Mouse (Mus musculus) embryonic facial prominence, embryonic 12.5 days (tissue): Measurements from ENCODE around the gene Gprin2. TPM values are rescaled to one million over a fixed set of nuclear protein-coding genes. Genes with fewer than 3 reads are reported as not detected.
A peak's percentile ranks its signal among the peaks of the same experiment; 100 is the strongest.

ENCODE experiments used
- ATAC-seq: fragments of 200-750 bp; cut with Nextera tagmentation; 2 replicates; pipeline ENCODE4 v1.8.0; 2017; ENCODE audit not compliant: insufficient number of reproducible peaks, insufficient read depth, low FRiP score, low TSS enrichment
- H3K27ac ChIP-seq: fragments of 300-500 bp; sonication (generic); 2 replicates; pipeline ENCODE4 v1.5.1; 2016; ENCODE audit warnings: mild to moderate bottlenecking
- H3K27me3 ChIP-seq: fragments of 300-500 bp; sonication (generic); 2 replicates; pipeline ENCODE4 v1.6.1; 2016; ENCODE audit warnings: mild to moderate bottlenecking, moderate library complexity
- H3K36me3 ChIP-seq: fragments of 300-500 bp; sonication (generic); 2 replicates; pipeline ENCODE4 v1.6.1; 2016; ENCODE audit warnings: mild to moderate bottlenecking
- H3K4me1 ChIP-seq: fragments of 300-500 bp; sonication (generic); 2 replicates; pipeline ENCODE4 v1.6.1; 2016
- H3K4me2 ChIP-seq: fragments of 300-500 bp; sonication (generic); replicated peaks from 2 replicates; pipeline ENCODE4 v1.6.1; 2016; ENCODE audit warnings: mild to moderate bottlenecking, moderate library complexity
- H3K4me3 ChIP-seq: fragments of 300-500 bp; sonication (generic); 2 replicates; pipeline ENCODE4 v1.5.1; 2016; ENCODE audit warnings: mild to moderate bottlenecking
- H3K9ac ChIP-seq: fragments of 300-500 bp; sonication (generic); 2 replicates; pipeline ENCODE4 v1.6.1; 2016; ENCODE audit warnings: mild to moderate bottlenecking, moderate library complexity
- H3K9me3 ChIP-seq: fragments of 300-500 bp; sonication (generic); 2 replicates; pipeline ENCODE4 v1.6.1; 2016; ENCODE audit warnings: mild to moderate bottlenecking, moderate library complexity
- WGBS: fragments of 180-500 bp; shearing (Covaris S2); methylation state at CpG from one replicate; pipeline ENCODE4 v1.1.7; 2016; 5-methylcytosine and 5-hydroxymethylcytosine counted together
- polyA plus RNA-seq: library from polyadenylated mRNA; unstranded; fragments of >200 nt; fragmentation: Nextera tagmentation; extraction: Ambion mirVana; gene quantifications from 2 replicates; pipeline ENCODE4 v1.2.1, GENCODE M21; 2016

Gene Gprin2
- polyA plus RNA-seq, 1 experiment from 2014 or later = 1.9 TPM

GRCm38 (mm10) chr14:34196706-34197105, 4.7 kb downstream of the Gprin2 start:
- no peak overlapping the region for H3K9ac ChIP-seq
- H3K9me3 ChIP-seq = no peaks in the 10 kb centered on the region
- H3K4me1 ChIP-seq = peaks cover 15% of the 10 kb centered on the region
- H3K27ac ChIP-seq = 0 out of 2 replicates have a peak overlapping the region, but pooled peaks have one; percentile 9
- no peak overlapping the region for H3K4me3 ChIP-seq
- no peak for ATAC-seq
- peaks cover 7% of the 10 kb centered on the region; the same call in 1 of the 2 replicates for H3K27me3 ChIP-seq
- H3K36me3 ChIP-seq = 0 out of 2 replicates have a peak, but pooled peaks cover 3% of the 10 kb centered on the region
- H3K4me2 ChIP-seq = no peak overlapping the region
- 45% methylated on average over 4 of the region's 4 CpGs for WGBS

- Histone ChIP-seq H3K27ac (no peak overlapping the region), H3K36me3 (0 out of 2 replicates have a peak, but pooled peaks cover 3% of the 10 kb centered on the region), H3K9me3 (no peaks in the 10 kb centered on the region), H3K27me3 (peaks cover 4% of the 10 kb centered on the region; the same call in 1 of the 2 replicates), H3K9ac (no peak overlapping the region), H3K4me2 (no peak overlapping the region), H3K4me3 (no peak overlapping the region), H3K4me1 (peaks cover 13% of the 10 kb centered on the region)
- WGBS = 89% methylated on average over 15 of the region's 15 CpGs
- ATAC-seq = no peak
Observed at GRCm38 (mm10) chr14:34195466-34195865, 6.0 kb downstream of the Gprin2 start.

GRCm38 (mm10) chr14:34193879-34194278, 7.6 kb downstream of the Gprin2 start:
- H3K9ac ChIP-seq = no peak overlapping the region
- ATAC-seq = no peak
- H3K4me2 ChIP-seq = no peak overlapping the region
- peaks cover 9% of the 10 kb centered on the region; the same call in 1 of the 2 replicates for H3K4me1 ChIP-seq
- WGBS = 69% methylated on average over 4 of the region's 4 CpGs
- no peak overlapping the region for H3K27ac ChIP-seq
- no peaks in the 10 kb centered on the region for H3K27me3 ChIP-seq
- no peaks in the 10 kb centered on the region for H3K9me3 ChIP-seq
- 0 out of 2 replicates have a peak, but pooled peaks cover 3% of the 10 kb centered on the region for H3K36me3 ChIP-seq
- no peak overlapping the region for H3K4me3 ChIP-seq

GRCm38 (mm10) chr14:34190361-34190760, 11.1 kb downstream of the Gprin2 start:
- no peak overlapping the region for H3K27ac ChIP-seq

GRCm38 (mm10) chr14:34188629-34189028, 12.8 kb downstream of the Gprin2 start:
- Histone ChIP-seq H3K4me2 (no peak overlapping the region), H3K27ac (no peak overlapping the region), H3K9ac (no peak overlapping the region), H3K27me3 (no peaks in the 10 kb centered on the region), H3K4me3 (no peak overlapping the region), H3K4me1 (no peaks in the 10 kb centered on the region), H3K9me3 (no peaks in the 10 kb centered on the region), H3K36me3 (no peaks in the 10 kb centered on the region)
- no peak for ATAC-seq
- WGBS = 62% methylated on average over 5 of the region's 5 CpGs

More at GRCm38 (mm10) chr14:34190361-34190760, 11.1 kb downstream of the Gprin2 start:
- H3K4me2 ChIP-seq = no peak overlapping the region
- 0 out of 2 replicates have a peak, but pooled peaks cover 3% of the 10 kb centered on the region for H3K36me3 ChIP-seq
- 71% methylated on average over 7 of the region's 7 CpGs for WGBS
- H3K4me3 ChIP-seq = no peak overlapping the region
- H3K27me3 ChIP-seq = no peaks in the 10 kb centered on the region
- no peak for ATAC-seq
- no peak overlapping the region for H3K9ac ChIP-seq
- no peaks in the 10 kb centered on the region for H3K4me1 ChIP-seq
- H3K9me3 ChIP-seq = no peaks in the 10 kb centered on the region

- Histone ChIP-seq H3K36me3 (no peaks in the 10 kb centered on the region), H3K4me1 (no peaks in the 10 kb centered on the region), H3K27me3 (no peaks in the 10 kb centered on the region), H3K4me3 (no peak overlapping the region), H3K9me3 (peaks cover 5% of the 10 kb centered on the region; the same call in 1 of the 2 replicates), H3K4me2 (no peak overlapping the region), H3K9ac (no peak overlapping the region), H3K27ac (no peak overlapping the region)
- 82% methylated on average over 1 of the region's 1 CpGs for WGBS
- ATAC-seq = no peak
Observed at GRCm38 (mm10) chr14:34183101-34183500, 18.4 kb downstream of the Gprin2 start.

- WGBS = 89% methylated on average over 3 of the region's 3 CpGs
- Histone ChIP-seq H3K36me3 (no peaks in the 10 kb centered on the region), H3K4me2 (no peak overlapping the region), H3K4me1 (no peaks in the 10 kb centered on the region), H3K9ac (no peak overlapping the region), H3K27ac (no peak overlapping the region), H3K4me3 (no peak overlapping the region), H3K27me3 (no peaks in the 10 kb centered on the region), H3K9me3 (peaks cover 5% of the 10 kb centered on the region; the same call in 1 of the 2 replicates)
- ATAC-seq = no peak
Observed at GRCm38 (mm10) chr14:34179351-34179750, 22.1 kb downstream of the Gprin2 start.

GRCm38 (mm10) chr14:34171107-34171506, 30.3 kb downstream of the Gprin2 start:
- WGBS = 80% methylated on average over 3 of the region's 3 CpGs
- Histone ChIP-seq H3K4me1 (no peaks in the 10 kb centered on the region), H3K9me3 (no peaks in the 10 kb centered on the region), H3K9ac (no peak overlapping the region), H3K4me2 (no peak overlapping the region), H3K27me3 (no peaks in the 10 kb centered on the region), H3K36me3 (no peaks in the 10 kb centered on the region), H3K4me3 (no peak overlapping the region), H3K27ac (no peak overlapping the region)
- no peak for ATAC-seq

- no peaks in the 10 kb centered on the region for H3K9me3 ChIP-seq
- no peak overlapping the region for H3K9ac ChIP-seq
- no peak overlapping the region for H3K4me3 ChIP-seq
- no peaks in the 10 kb centered on the region for H3K36me3 ChIP-seq
- H3K4me1 ChIP-seq = peaks cover 9% of the 10 kb centered on the region
- 67% methylated on average over 12 of the region's 12 CpGs for WGBS
- no peak overlapping the region for H3K27ac ChIP-seq
- ATAC-seq = no peak
- H3K4me2 ChIP-seq = no peak overlapping the region
- H3K27me3 ChIP-seq = peaks cover 12% of the 10 kb centered on the region
Observed at GRCm38 (mm10) chr14:34155752-34156151, 45.7 kb downstream of the Gprin2 start.

- Histone ChIP-seq H3K27me3 (peaks cover 12% of the 10 kb centered on the region), H3K9me3 (no peaks in the 10 kb centered on the region), H3K9ac (no peak overlapping the region), H3K27ac (no peak overlapping the region), H3K4me1 (peaks cover 9% of the 10 kb centered on the region), H3K4me3 (no peak overlapping the region), H3K36me3 (no peaks in the 10 kb centered on the region), H3K4me2 (no peak overlapping the region)
- no peak for ATAC-seq
- WGBS = 51% methylated on average over 9 of the region's 9 CpGs
Observed at GRCm38 (mm10) chr14:34154601-34155337, 46.7 kb downstream of the Gprin2 start.

GRCm38 (mm10) chr14:34152342-34152741, 49.1 kb downstream of the Gprin2 start, which contains the start of gene Npy4r:
Gene Npy4r (minus strand): TSS chr14:34152489.
- H3K4me1 ChIP-seq = peaks cover 9% of the 10 kb centered on the region
- ATAC-seq = peak; percentile 87
- peak within 1 kb of the TSS; percentile 39 for H3K4me2 ChIP-seq
- no peak within 1 kb of the TSS for H3K9ac ChIP-seq
- H3K4me3 ChIP-seq = peak within 1 kb of the TSS; percentile 12; the same call in 1 of the 2 replicates
- WGBS = 16% methylated on average over 16 of the region's 16 CpGs
- H3K9me3 ChIP-seq = no peaks in the 10 kb centered on the region
- peaks cover 12% of the 10 kb centered on the region for H3K27me3 ChIP-seq
- H3K27ac ChIP-seq = no peak within 1 kb of the TSS
- H3K36me3 ChIP-seq = no peaks in the 10 kb centered on the region

GRCm38 (mm10) chr14:34142915-34143314, 58.5 kb downstream of the Gprin2 start:
- no peaks in the 10 kb centered on the region for H3K4me1 ChIP-seq
- no peak overlapping the region for H3K9ac ChIP-seq
- WGBS = 87% methylated on average over 10 of the region's 10 CpGs
- no peak for ATAC-seq
- no peaks in the 10 kb centered on the region for H3K9me3 ChIP-seq
- no peaks in the 10 kb centered on the region for H3K27me3 ChIP-seq
- no peaks in the 10 kb centered on the region for H3K36me3 ChIP-seq
- H3K27ac ChIP-seq = no peak overlapping the region
- no peak overlapping the region for H3K4me3 ChIP-seq
- no peak overlapping the region for H3K4me2 ChIP-seq
